Comparison of ENCODE assay signal across 20 mouse cellular contexts in the genomic region with DNA sequence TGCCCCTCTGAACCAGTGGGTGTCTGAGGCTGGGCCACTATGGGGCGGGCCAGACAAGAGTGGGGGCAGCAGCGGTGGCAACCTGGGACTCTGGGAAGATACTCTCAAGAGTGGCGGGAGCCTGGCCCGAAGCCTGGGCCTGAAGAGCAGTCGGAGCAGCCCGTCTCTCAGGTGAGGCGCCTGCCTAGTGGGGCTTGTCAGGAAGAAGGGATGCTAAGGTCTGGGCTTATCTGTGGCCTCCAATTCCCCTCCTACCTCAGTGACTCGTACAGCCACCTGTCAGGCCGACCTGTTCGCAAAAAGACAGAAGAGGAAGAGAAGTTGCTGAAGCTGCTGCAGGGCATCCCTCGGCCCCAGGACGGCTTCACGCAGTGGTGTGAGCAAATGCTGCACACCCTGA. TPM values are rescaled to one million over a fixed set of nuclear protein-coding genes. Genes with fewer than 3 reads are reported as not detected.
DNase-seq lines count a peak whose midpoint lies in the region; ATAC-seq lines count a peak whose summit lies in the region.
"Had no signal": no experiment of that assay in that cellular context is flagged by ENCODE, and none has a peak within 500 bp of the region (broad histone marks: within the 10 kb centered on the region; RNA-seq: fewer than 3 reads in every experiment).

No protein-coding gene starts in this region.

- H3K4me3 ChIP-seq in midbrain, embryonic 10.5 days: peak overlapping the region; percentile 14; the same call in 1 of the 2 replicates
- H3K4me3 ChIP-seq in midbrain, embryonic 11.5 days (ENCODE audit: low read depth, low read length): no peak overlapping the region
- no peak overlapping the region for H3K4me3 ChIP-seq in midbrain, embryonic 12.5 days
- H3K4me3 ChIP-seq: erythroblast, embryonic 14.5 days; neural tube, embryonic 12.5 days had no signal

- peaks cover 56% of the 10 kb centered on the region for H3K4me1 ChIP-seq in midbrain, embryonic 10.5 days
- H3K4me1 ChIP-seq in midbrain, embryonic 11.5 days (ENCODE audit: control insufficient read depth, insufficient read depth, low read length): peaks cover 14% of the 10 kb centered on the region
- H3K4me1 ChIP-seq in midbrain, embryonic 12.5 days: peaks cover 35% of the 10 kb centered on the region

- peaks cover 100% of the 10 kb centered on the region for H3K36me3 ChIP-seq in midbrain, embryonic 10.5 days
- peaks cover 74% of the 10 kb centered on the region for H3K36me3 ChIP-seq in midbrain, embryonic 11.5 days (ENCODE audit: control insufficient read depth, insufficient read depth, low read length)
- H3K36me3 ChIP-seq in midbrain, embryonic 12.5 days: peaks cover 97% of the 10 kb centered on the region

- no peak overlapping the region for H3K4me2 ChIP-seq in midbrain, embryonic 11.5 days
- H3K4me2 ChIP-seq in midbrain, embryonic 12.5 days (replicated peaks): no peak overlapping the region
- H3K4me2 ChIP-seq: heart, embryonic 11.5 days; neural tube, embryonic 12.5 days had no signal

- WGBS in midbrain, embryonic 10.5 days: 92% methylated on average over 13 of the region's 13 CpGs
- 89% methylated on average over 13 of the region's 13 CpGs for WGBS in midbrain, embryonic 11.5 days
- 90% methylated on average over 12 of the region's 13 CpGs for WGBS in midbrain, embryonic 12.5 days

- H3K27ac ChIP-seq in midbrain, embryonic 10.5 days (replicated peaks): peak overlapping the region; percentile 30; the same call in 1 of the 2 replicates
- H3K27ac ChIP-seq in midbrain, embryonic 11.5 days (ENCODE audit: low read depth, low read length): no peak overlapping the region
- peak overlapping the region; percentile 49; the same call in 1 of the 2 replicates for H3K27ac ChIP-seq in midbrain, embryonic 12.5 days (replicated peaks)

- no peaks in the 10 kb centered on the region for H3K27me3 ChIP-seq in midbrain, embryonic 10.5 days (ENCODE audit: low read depth, poor library complexity, severe bottlenecking)
- H3K27me3 ChIP-seq in midbrain, embryonic 11.5 days (ENCODE audit: control insufficient read depth, insufficient read depth, low read length): no peaks in the 10 kb centered on the region
- H3K27me3 ChIP-seq in midbrain, embryonic 12.5 days: no peaks in the 10 kb centered on the region
- H3K27me3 ChIP-seq: neural tube, embryonic 12.5 days had no signal

- ATAC-seq in midbrain, embryonic 11.5 days (ENCODE audit: low FRiP score): no peak
- ATAC-seq in midbrain, embryonic 12.5 days (ENCODE audit: low FRiP score, low read depth): no peak
- ATAC-seq in megakaryocyte-erythroid progenitor cell, adult 5-6 weeks (replicated peaks; ENCODE audit: low FRiP score, low TSS enrichment, poor library complexity, severe bottlenecking): no peak
- ATAC-seq: intestine, embryonic 16.5 days had no signal

- no peaks in the 10 kb centered on the region for H3K9me3 ChIP-seq in midbrain, embryonic 10.5 days (replicated peaks)
- no peaks in the 10 kb centered on the region for H3K9me3 ChIP-seq in midbrain, embryonic 11.5 days (ENCODE audit: control insufficient read depth, low read length)
- no peaks in the 10 kb centered on the region for H3K9me3 ChIP-seq in midbrain, embryonic 12.5 days
- H3K9me3 ChIP-seq: neural tube, embryonic 12.5 days had no signal

- DNase-seq in heart, adult 11 months: peak; percentile 90
- DNase-seq in heart, postnatal 14 days: no peak
- DNase-seq in midbrain, embryonic 10.5 days (ENCODE audit: low spot score): no peak
- DNase-seq in midbrain, embryonic 11.5 days (ENCODE audit: low spot score, missing footprints): no peak
- no peak for DNase-seq in embryo, embryonic 10 days (ENCODE audit: low spot score)
- DNase-seq: adrenal gland, postnatal 36 days; cerebellum, adult 9-10 months; gastrocnemius, postnatal 36 days; lung, adult 18-20 months had no signal

- H3K9ac ChIP-seq in midbrain, embryonic 11.5 days (ENCODE audit: low read length): no peak overlapping the region
- no peak overlapping the region for H3K9ac ChIP-seq in midbrain, embryonic 12.5 days (replicated peaks)

- intact Hi-C loops in heart, postnatal 14 days (cut with DNase I): no loop called here

RNA-seq across cellular contexts. Expression of gene Gigyf1, which starts 6.3 kb away (rescaled TPM):
- 10 to 100 TPM; 28.3 to 33.8 TPM for total RNA-seq in heart, postnatal 14 days (2021)
- polyA plus RNA-seq in midbrain, embryonic 10.5 days (2016; fragmentation: Nextera tagmentation; extraction: Ambion mirVana): 15.1 and 16.4 TPM in 2 replicates
- 10.5 and 10.6 TPM in 2 replicates for polyA plus RNA-seq in midbrain, embryonic 11.5 days (2014; fragmentation: Nextera tagmentation; extraction: Ambion mirVana)
- polyA plus RNA-seq in midbrain, embryonic 12.5 days (2016; fragmentation: Nextera tagmentation; extraction: Ambion mirVana): 20.5 and 21.1 TPM in 2 replicates
- 19.8 and 39.2 TPM in 2 replicates for total RNA-seq in megakaryocyte-erythroid progenitor cell, adult 5-6 weeks (2014; fragmentation: Nextera tagmentation)
- total RNA-seq in megakaryocyte-erythroid progenitor cell, adult 5-6 weeks (2017): 7.9 and 10.8 TPM in 2 replicates

RNA-seq across cellular contexts. Expression of gene Epo, which starts 8.4 kb away (rescaled TPM):
- not detected for total RNA-seq in heart, postnatal 14 days (2021)
- 2.6 and 5.5 TPM in 2 replicates for polyA plus RNA-seq in midbrain, embryonic 10.5 days (2016; fragmentation: Nextera tagmentation; extraction: Ambion mirVana)
- polyA plus RNA-seq in midbrain, embryonic 11.5 days (2014; fragmentation: Nextera tagmentation; extraction: Ambion mirVana): 0.72 and 1.4 TPM in 2 replicates
- 0.34 TPM in 1 of 2 replicates, not detected in the other for polyA plus RNA-seq in midbrain, embryonic 12.5 days (2016; fragmentation: Nextera tagmentation; extraction: Ambion mirVana)
- total RNA-seq in megakaryocyte-erythroid progenitor cell, adult 5-6 weeks (2014; fragmentation: Nextera tagmentation): not detected in 2 replicates
- total RNA-seq in megakaryocyte-erythroid progenitor cell, adult 5-6 weeks (2017): not detected in 2 replicates
- total RNA-seq: adrenal gland, postnatal 36 days; gastrocnemius, postnatal 36 days; heart, postnatal 25 days; left cerebral cortex, adult 8-10 months had no signal
- polyA plus RNA-seq: erythroblast, embryonic 14.5 days; heart, embryonic 11.5 days; neural tube, embryonic 12.5 days; spleen, adult 2 months; stomach, embryonic 16.5 days had no signal

RNA-seq across cellular contexts. Expression of gene Gnb2, which starts 8.6 kb away (rescaled TPM):
- 100 to 1,000 TPM; 322 to 323 TPM for total RNA-seq in heart, postnatal 14 days (2021)
- 400 and 414 TPM in 2 replicates for polyA plus RNA-seq in midbrain, embryonic 10.5 days (2016; fragmentation: Nextera tagmentation; extraction: Ambion mirVana)
- 432 and 501 TPM in 2 replicates for polyA plus RNA-seq in midbrain, embryonic 11.5 days (2014; fragmentation: Nextera tagmentation; extraction: Ambion mirVana)
- 464 and 467 TPM in 2 replicates for polyA plus RNA-seq in midbrain, embryonic 12.5 days (2016; fragmentation: Nextera tagmentation; extraction: Ambion mirVana)
- total RNA-seq in megakaryocyte-erythroid progenitor cell, adult 5-6 weeks (2014; fragmentation: Nextera tagmentation): 367 and 396 TPM in 2 replicates
- total RNA-seq in megakaryocyte-erythroid progenitor cell, adult 5-6 weeks (2017): 155 and 173 TPM in 2 replicates

RNA-seq across cellular contexts. Expression of gene Pop7, which starts 22.4 kb away (rescaled TPM):
- 10 to 100 TPM; 12.5 to 16.9 TPM for total RNA-seq in heart, postnatal 14 days (2021)
- polyA plus RNA-seq in midbrain, embryonic 10.5 days (2016; fragmentation: Nextera tagmentation; extraction: Ambion mirVana): 54.1 and 55.3 TPM in 2 replicates
- polyA plus RNA-seq in midbrain, embryonic 11.5 days (2014; fragmentation: Nextera tagmentation; extraction: Ambion mirVana): 54.8 and 57.4 TPM in 2 replicates
- 58.0 and 58.1 TPM in 2 replicates for polyA plus RNA-seq in midbrain, embryonic 12.5 days (2016; fragmentation: Nextera tagmentation; extraction: Ambion mirVana)
- 51.2 and 51.5 TPM in 2 replicates for total RNA-seq in megakaryocyte-erythroid progenitor cell, adult 5-6 weeks (2014; fragmentation: Nextera tagmentation)
- 26.6 and 34.2 TPM in 2 replicates for total RNA-seq in megakaryocyte-erythroid progenitor cell, adult 5-6 weeks (2017)

RNA-seq across cellular contexts. Expression of gene Actl6b, which starts 28.6 kb away (rescaled TPM):
- total RNA-seq in heart, postnatal 14 days (2021): not detected
- polyA plus RNA-seq in midbrain, embryonic 10.5 days (2016; fragmentation: Nextera tagmentation; extraction: Ambion mirVana): 9.4 and 27.5 TPM in 2 replicates
- 30.6 and 31.1 TPM in 2 replicates for polyA plus RNA-seq in midbrain, embryonic 11.5 days (2014; fragmentation: Nextera tagmentation; extraction: Ambion mirVana)
- 89.4 and 93.1 TPM in 2 replicates for polyA plus RNA-seq in midbrain, embryonic 12.5 days (2016; fragmentation: Nextera tagmentation; extraction: Ambion mirVana)
- total RNA-seq in megakaryocyte-erythroid progenitor cell, adult 5-6 weeks (2014; fragmentation: Nextera tagmentation): not detected in 2 replicates
- not detected in 2 replicates for total RNA-seq in megakaryocyte-erythroid progenitor cell, adult 5-6 weeks (2017)
- total RNA-seq: ES-E14; gastrocnemius, postnatal 36 days; heart, postnatal 25 days had no signal
- polyA plus RNA-seq: erythroblast, embryonic 14.5 days; spleen, adult 2 months had no signal
